Mouse (Mus musculus): ENCODE measurements around the gene Gna15. TPM values are rescaled to one million over a fixed set of nuclear protein-coding genes. Genes with fewer than 3 reads are reported as not detected.
A peak's percentile ranks its signal among the peaks of the same experiment; 100 is the strongest.

Gene Gna15
- polyA plus RNA-seq, 1 experiment from 2014 or later: 0.90 TPM

- Histone ChIP-seq H3K27me3 (replicated peaks; ENCODE audit: control insufficient read depth, insufficient read depth, low read length) (no peaks in the 10 kb centered on the region), H3K4me2 (ENCODE audit: low read length) (no peak overlapping the region), H3K27ac (ENCODE audit: low read depth, low read length) (no peak overlapping the region), H3K4me3 (ENCODE audit: low read depth, low read length) (no peak overlapping the region), H3K9ac (ENCODE audit: low read length) (no peak overlapping the region), H3K4me1 (ENCODE audit: control insufficient read depth, insufficient read depth, low read length) (no peaks in the 10 kb centered on the region), H3K9me3 (replicated peaks; ENCODE audit: control insufficient read depth, low read length) (no peaks in the 10 kb centered on the region), H3K36me3 (ENCODE audit: control insufficient read depth, insufficient read depth, low read length) (no peaks in the 10 kb centered on the region)
- 12% methylated on average over 4 of the region's 4 CpGs for WGBS
- ATAC-seq (0 out of 2 replicates have a peak, but pooled peaks have one; percentile 20), DNase-seq (ENCODE audit: low spot score) (peak; percentile 66)
These were observed 5.5 kb downstream of the Gna15 start for GRCm38 (mm10) chr10:81518546-81518945.

- DNase-seq (ENCODE audit: low spot score) (no peak), ATAC-seq (no peak)
- no peak overlapping the region for H3K27ac ChIP-seq (ENCODE audit: low read depth, low read length)
- WGBS: 79% methylated on average over 8 of the region's 8 CpGs
- no peaks in the 10 kb centered on the region for H3K36me3 ChIP-seq (ENCODE audit: control insufficient read depth, insufficient read depth, low read length)
- H3K9me3 ChIP-seq (replicated peaks; ENCODE audit: control insufficient read depth, low read length): no peaks in the 10 kb centered on the region
- H3K9ac ChIP-seq (ENCODE audit: low read length): no peak overlapping the region
- no peaks in the 10 kb centered on the region for H3K4me1 ChIP-seq (ENCODE audit: control insufficient read depth, insufficient read depth, low read length)
- H3K4me3 ChIP-seq (ENCODE audit: low read depth, low read length): no peak overlapping the region
- H3K27me3 ChIP-seq (replicated peaks; ENCODE audit: control insufficient read depth, insufficient read depth, low read length): no peaks in the 10 kb centered on the region
- no peak overlapping the region for H3K4me2 ChIP-seq (ENCODE audit: low read length)
These were observed 6.8 kb downstream of the Gna15 start for GRCm38 (mm10) chr10:81517227-81517626.

- Histone ChIP-seq H3K36me3 (ENCODE audit: control insufficient read depth, insufficient read depth, low read length) (no peaks in the 10 kb centered on the region), H3K9me3 (replicated peaks; ENCODE audit: control insufficient read depth, low read length) (no peaks in the 10 kb centered on the region), H3K27ac (ENCODE audit: low read depth, low read length) (no peak overlapping the region), H3K4me3 (ENCODE audit: low read depth, low read length) (no peak overlapping the region), H3K4me2 (ENCODE audit: low read length) (no peak overlapping the region), H3K4me1 (ENCODE audit: control insufficient read depth, insufficient read depth, low read length) (no peaks in the 10 kb centered on the region), H3K9ac (ENCODE audit: low read length) (no peak overlapping the region), H3K27me3 (replicated peaks; ENCODE audit: control insufficient read depth, insufficient read depth, low read length) (no peaks in the 10 kb centered on the region; the same call in 1 of the 2 replicates)
- DNase-seq (ENCODE audit: low spot score) (no peak), ATAC-seq (no peak)
- WGBS: 87% methylated on average over 5 of the region's 5 CpGs
These were observed 10.2 kb downstream of the Gna15 start for GRCm38 (mm10) chr10:81513798-81514197.

DNA sequence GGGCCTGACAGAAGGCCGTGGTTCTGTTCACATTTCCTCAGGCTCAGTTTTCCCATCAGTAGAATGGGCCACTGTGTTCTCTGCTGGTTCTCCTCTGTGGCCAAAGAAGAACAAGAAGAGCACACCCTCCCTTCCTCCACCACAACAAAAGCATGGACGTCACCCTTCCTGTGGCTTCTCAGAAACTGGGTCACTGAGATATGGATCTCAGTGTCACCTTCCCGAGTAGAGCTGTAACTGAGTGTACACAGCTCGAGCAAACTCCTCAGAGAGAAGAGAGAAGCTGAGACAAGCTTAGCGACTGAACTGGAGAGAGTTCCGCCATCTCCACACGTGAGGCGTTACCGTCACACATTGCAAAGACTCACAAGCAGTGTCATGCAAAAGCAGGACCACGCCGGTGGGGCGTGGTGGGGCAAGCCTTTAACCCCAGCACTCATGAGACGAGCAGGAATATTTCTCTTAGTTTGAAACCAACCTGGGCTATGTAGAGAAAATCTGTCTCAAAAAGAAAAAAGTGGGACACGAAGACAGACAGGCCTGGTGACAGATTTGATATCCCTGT lies 13.7 kb downstream of the Gna15 start:
- DNase-seq (ENCODE audit: low spot score): no peak
- H3K9ac ChIP-seq (ENCODE audit: low read length): no peak overlapping the region
- H3K27ac ChIP-seq (ENCODE audit: low read depth, low read length): no peak overlapping the region
- no peak overlapping the region for H3K4me3 ChIP-seq (ENCODE audit: low read depth, low read length)
- H3K27me3 ChIP-seq (replicated peaks; ENCODE audit: control insufficient read depth, insufficient read depth, low read length): no peaks in the 10 kb centered on the region; the same call in 1 of the 2 replicates
- H3K4me1 ChIP-seq (ENCODE audit: control insufficient read depth, insufficient read depth, low read length): no peaks in the 10 kb centered on the region
- no peak for ATAC-seq
- WGBS: 82% methylated on average over 14 of the region's 14 CpGs
- no peak overlapping the region for H3K4me2 ChIP-seq (ENCODE audit: low read length)
- no peaks in the 10 kb centered on the region for H3K36me3 ChIP-seq (ENCODE audit: control insufficient read depth, insufficient read depth, low read length)
- no peaks in the 10 kb centered on the region for H3K9me3 ChIP-seq (replicated peaks; ENCODE audit: control insufficient read depth, low read length)

DNA sequence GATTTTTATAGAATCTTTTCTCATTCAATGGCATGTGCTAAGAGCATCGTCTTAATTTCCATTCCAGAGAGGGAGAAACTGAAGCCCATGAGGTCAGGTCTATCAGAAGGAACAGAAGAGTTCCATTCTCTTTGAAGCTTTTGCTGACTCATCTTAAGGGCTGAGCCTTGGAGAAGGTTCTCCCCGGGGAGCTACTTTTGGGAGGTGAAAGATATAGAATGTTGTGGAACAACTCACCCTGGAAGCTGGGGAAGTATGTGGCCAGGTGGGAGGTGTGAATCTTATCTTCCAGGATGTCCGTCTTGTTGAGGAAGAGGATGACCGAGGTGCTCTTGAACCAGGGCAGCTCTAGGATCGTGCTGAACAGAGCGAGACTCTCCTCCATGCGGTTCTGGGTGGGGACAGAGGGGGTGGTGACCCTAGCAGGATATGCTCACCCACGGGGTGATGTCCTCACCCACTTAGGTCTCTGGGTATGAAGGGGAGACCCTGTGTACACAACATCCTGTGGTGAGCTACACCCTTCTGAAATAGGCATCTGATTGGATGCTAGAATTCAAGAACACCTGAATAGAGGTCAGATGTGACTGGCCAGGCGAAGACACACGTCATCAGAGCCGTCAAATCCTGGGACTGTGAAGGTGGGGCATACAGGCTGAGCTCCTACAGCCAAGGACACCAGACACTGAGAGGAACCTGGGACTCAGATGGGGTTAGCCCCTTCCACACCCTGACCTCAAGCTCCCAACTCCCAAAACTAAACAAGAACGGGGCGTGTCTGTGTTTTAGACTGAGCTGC lies 16.1 kb downstream of the Gna15 start:
- H3K36me3 ChIP-seq (ENCODE audit: control insufficient read depth, insufficient read depth, low read length): no peaks in the 10 kb centered on the region

GRCm38 (mm10) chr10:81507095-81507494 lies 16.9 kb downstream of the Gna15 start:
- Histone ChIP-seq H3K36me3 (ENCODE audit: control insufficient read depth, insufficient read depth, low read length) (no peaks in the 10 kb centered on the region), H3K9me3 (replicated peaks; ENCODE audit: control insufficient read depth, low read length) (no peaks in the 10 kb centered on the region), H3K4me2 (ENCODE audit: low read length) (no peak overlapping the region), H3K27ac (ENCODE audit: low read depth, low read length) (no peak overlapping the region), H3K4me1 (ENCODE audit: control insufficient read depth, insufficient read depth, low read length) (no peaks in the 10 kb centered on the region), H3K27me3 (replicated peaks; ENCODE audit: control insufficient read depth, insufficient read depth, low read length) (peaks cover 7% of the 10 kb centered on the region), H3K9ac (ENCODE audit: low read length) (no peak overlapping the region), H3K4me3 (ENCODE audit: low read depth, low read length) (no peak overlapping the region)
- no peak for ATAC-seq
- no peak for DNase-seq (ENCODE audit: low spot score)
- WGBS: 34% methylated on average over 6 of the region's 6 CpGs

More for the DNA sequence above, 16.1 kb downstream of the Gna15 start:
- Histone ChIP-seq H3K27ac (ENCODE audit: low read depth, low read length) (no peak overlapping the region), H3K9ac (ENCODE audit: low read length) (no peak overlapping the region), H3K9me3 (replicated peaks; ENCODE audit: control insufficient read depth, low read length) (no peaks in the 10 kb centered on the region), H3K4me3 (ENCODE audit: low read depth, low read length) (no peak overlapping the region), H3K27me3 (replicated peaks; ENCODE audit: control insufficient read depth, insufficient read depth, low read length) (peaks cover 7% of the 10 kb centered on the region), H3K4me2 (ENCODE audit: low read length) (no peak overlapping the region), H3K4me1 (ENCODE audit: control insufficient read depth, insufficient read depth, low read length) (no peaks in the 10 kb centered on the region)
- no peak for DNase-seq (ENCODE audit: low spot score)
- 82% methylated on average over 13 of the region's 13 CpGs for WGBS
- ATAC-seq: no peak

DNA sequence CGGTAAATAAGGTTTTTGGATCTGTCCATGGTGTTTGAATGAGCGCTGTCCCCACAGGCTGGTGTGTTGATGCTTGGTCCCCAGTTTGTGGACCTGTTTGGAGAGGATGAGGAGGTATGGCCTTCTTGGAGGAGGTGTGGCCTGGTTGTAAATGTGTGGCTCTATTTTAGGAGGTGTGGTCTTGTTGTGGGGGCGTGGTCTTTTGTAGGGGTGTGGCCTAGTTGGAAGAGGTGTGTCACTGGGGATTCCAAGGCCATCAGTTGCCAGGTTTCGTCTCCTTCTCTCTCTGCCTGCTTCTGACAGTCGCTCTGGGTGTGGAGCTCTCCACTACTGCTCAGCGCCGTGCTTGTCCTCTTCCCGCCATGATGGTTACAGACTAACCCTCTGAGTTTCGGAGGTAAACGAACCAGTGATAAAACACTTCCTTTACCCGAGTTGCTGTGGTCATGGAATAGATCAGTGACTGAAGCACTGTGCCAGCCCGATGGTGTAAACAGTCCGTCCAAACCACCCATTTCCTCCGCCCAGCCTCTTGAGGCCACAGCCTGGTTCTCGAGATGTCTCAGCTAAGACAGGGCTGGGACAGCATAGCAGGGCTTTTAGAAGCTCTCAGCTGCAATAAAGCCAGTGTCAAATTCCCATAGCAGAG lies 18.9 kb downstream of the Gna15 start:
- Histone ChIP-seq H3K36me3 (ENCODE audit: control insufficient read depth, insufficient read depth, low read length) (no peaks in the 10 kb centered on the region), H3K4me2 (ENCODE audit: low read length) (no peak overlapping the region), H3K9me3 (replicated peaks; ENCODE audit: control insufficient read depth, low read length) (no peaks in the 10 kb centered on the region), H3K4me1 (ENCODE audit: control insufficient read depth, insufficient read depth, low read length) (no peaks in the 10 kb centered on the region), H3K27me3 (replicated peaks; ENCODE audit: control insufficient read depth, insufficient read depth, low read length) (peaks cover 7% of the 10 kb centered on the region; the same call in 1 of the 2 replicates), H3K27ac (ENCODE audit: low read depth, low read length) (no peak overlapping the region), H3K9ac (ENCODE audit: low read length) (no peak overlapping the region), H3K4me3 (ENCODE audit: low read depth, low read length) (no peak overlapping the region)
- WGBS: 82% methylated on average over 15 of the region's 15 CpGs
- no peak for ATAC-seq
- no peak for DNase-seq (ENCODE audit: low spot score)

GRCm38 (mm10) chr10:81502658-81503057 lies 21.4 kb downstream of the Gna15 start:
- 7% methylated on average over 36 of the region's 36 CpGs for WGBS
- Histone ChIP-seq H3K4me3 (ENCODE audit: low read depth, low read length) (peak overlapping the region; percentile 32), H3K4me1 (ENCODE audit: control insufficient read depth, insufficient read depth, low read length) (no peaks in the 10 kb centered on the region), H3K36me3 (ENCODE audit: control insufficient read depth, insufficient read depth, low read length) (no peaks in the 10 kb centered on the region), H3K27me3 (replicated peaks; ENCODE audit: control insufficient read depth, insufficient read depth, low read length) (peaks cover 7% of the 10 kb centered on the region; the same call in 1 of the 2 replicates), H3K9ac (ENCODE audit: low read length) (peak overlapping the region; percentile 50), H3K27ac (ENCODE audit: low read depth, low read length) (no peak overlapping the region), H3K4me2 (ENCODE audit: low read length) (peak overlapping the region; percentile 67), H3K9me3 (replicated peaks; ENCODE audit: control insufficient read depth, low read length) (no peaks in the 10 kb centered on the region)
- ATAC-seq (peak; percentile 75), DNase-seq (ENCODE audit: low spot score) (peak; percentile 79)

Measured in forebrain, embryonic 14.5 days (tissue).